Mouse (Mus musculus) left cerebral cortex, postnatal 4 days (tissue): ENCODE measurements around the gene Mapre3. TPM values are rescaled to one million over a fixed set of nuclear protein-coding genes. Genes with fewer than 3 reads are reported as not detected.

Experiments used
- DNase-seq: peaks from one replicate; pipeline ENCODE4 v3.0.0-alpha.2; 2022
- intact Hi-C: fragments of 180-260 bp; cut with DNase I; formaldehyde crosslinking; loops from one replicate; pipeline ENCODE4 v1.15.1; 2025
- total RNA-seq, 2 experiments: library from RNA; stranded (reverse); gene quantifications; 2 replicates each; pipeline ENCODE4 v1.2.3; 2021

The Mapre3 gene
- total RNA-seq, 2 experiments from 2014 or later = 143 to 144 TPM

- intact Hi-C loops = no loop called here
- no peak for DNase-seq
These were observed 8.2 kb downstream of the Mapre3 start for GRCm38 (mm10) chr5:30822689-30823088.

GRCm38 (mm10) chr5:30823091-30823490, 8.7 kb downstream of the Mapre3 start:
- DNase-seq = peak; percentile 46
- intact Hi-C loops = no loop called here

GRCm38 (mm10) chr5:30824124-30824988, 9.9 kb downstream of the Mapre3 start:
- intact Hi-C loops = no loop called here
- no peak for DNase-seq

GRCm38 (mm10) chr5:30825166-30825565, 10.7 kb downstream of the Mapre3 start:
- intact Hi-C loops = no loop called here
- peak; percentile 64 for DNase-seq

- intact Hi-C loops = no loop called here
- DNase-seq = peak; percentile 37
These were observed 11.4 kb downstream of the Mapre3 start for GRCm38 (mm10) chr5:30825821-30826220.

GRCm38 (mm10) chr5:30833416-30833815, 19.0 kb downstream of the Mapre3 start:
- no peak for DNase-seq
- intact Hi-C loops = no loop called here

GRCm38 (mm10) chr5:30839731-30840130, 25.3 kb downstream of the Mapre3 start:
- intact Hi-C loops = no loop called here
- DNase-seq = no peak

- intact Hi-C loops = no loop called here
- no peak for DNase-seq
These were observed 27.5 kb downstream of the Mapre3 start for GRCm38 (mm10) chr5:30841896-30842295.

- intact Hi-C loops = no loop called here
- no peak for DNase-seq
These were observed 35.6 kb downstream of the Mapre3 start for GRCm38 (mm10) chr5:30849891-30850555.

- intact Hi-C loops = no loop called here
- DNase-seq = no peak
These were observed 36.1 kb downstream of the Mapre3 start for GRCm38 (mm10) chr5:30850556-30850925.

- intact Hi-C loops = no loop called here
- no peak for DNase-seq
These were observed 39.1 kb downstream of the Mapre3 start for GRCm38 (mm10) chr5:30853522-30853921.

- no peak for DNase-seq
- intact Hi-C loops = no loop called here
These were observed 41.2 kb downstream of the Mapre3 start for GRCm38 (mm10) chr5:30855674-30856073.

GRCm38 (mm10) chr5:30856124-30856523, 41.7 kb downstream of the Mapre3 start:
- intact Hi-C loops = no loop called here
- no peak for DNase-seq

- intact Hi-C loops = loop anchor here (10.0 kb wide), 1 partner anchor 49 kb away; the partner anchor contains the start of gene Mapre3
- DNase-seq = no peak
These were observed 49.4 kb downstream of the Mapre3 start for GRCm38 (mm10) chr5:30863852-30864251.

- intact Hi-C loops = loop anchor here (10.0 kb wide), 1 partner anchor 50 kb away; the partner anchor contains the start of gene Mapre3
- no peak for DNase-seq
These were observed 49.9 kb downstream of the Mapre3 start for GRCm38 (mm10) chr5:30864322-30864721.

GRCm38 (mm10) chr5:30866871-30867270, 52.4 kb downstream of the Mapre3 start:
- intact Hi-C loops = loop anchor here (10.0 kb wide), 1 partner anchor 52 kb away; the partner anchor contains the start of gene Mapre3
- DNase-seq = no peak

GRCm38 (mm10) chr5:30867712-30868111, 53.3 kb downstream of the Mapre3 start, which contains the start of gene Tmem214:
Gene Tmem214, plus strand, starts transcription at chr5:30868012.
- intact Hi-C loops = loop anchor here (10.0 kb wide), 1 partner anchor 53 kb away; the partner anchor contains the start of gene Mapre3
- no peak for DNase-seq

- intact Hi-C loops = loop anchor here (10.0 kb wide), 1 partner anchor 54 kb away; the partner anchor contains the start of gene Mapre3
These were observed 54.5 kb downstream of the Mapre3 start for GRCm38 (mm10) chr5:30868981-30869380.

GRCm38 (mm10) chr5:30869405-30870130, 55.1 kb downstream of the Mapre3 start:
- intact Hi-C loops = loop anchor here (10.0 kb wide), 1 partner anchor 55 kb away; the partner anchor contains the start of gene Mapre3
- peak; percentile 89 for DNase-seq

More at GRCm38 (mm10) chr5:30868981-30869380, 54.5 kb downstream of the Mapre3 start:
- no peak for DNase-seq

- intact Hi-C loops = no loop called here
- DNase-seq = no peak
These were observed 55.6 kb downstream of the Mapre3 start for GRCm38 (mm10) chr5:30870131-30870406.

- DNase-seq = no peak
- intact Hi-C loops = no loop called here
These were observed 58.1 kb downstream of the Mapre3 start for GRCm38 (mm10) chr5:30872574-30872973.
